Mouse (Mus musculus) gastrocnemius, postnatal 36 days (tissue): ENCODE data around the gene Cish. TPM values are rescaled to one million over a fixed set of nuclear protein-coding genes. Genes with fewer than 3 reads are reported as not detected.

ENCODE experiments used
- DNase-seq, 2 experiments: peaks; one replicate each; pipeline ENCODE4 v3.0.0; 2022
- intact Hi-C: fragments of 180-260 bp; cut with DNase I; formaldehyde crosslinking; loops from one replicate; pipeline ENCODE4 v1.15.1; 2025
- total RNA-seq, 2 experiments: library from RNA; stranded (reverse); gene quantifications; 2 replicates each; pipeline ENCODE4 v1.2.3; 2021

The Cish gene
- total RNA-seq, 2 experiments from 2014 or later, result 3.9 to 32.3 TPM

DNA sequence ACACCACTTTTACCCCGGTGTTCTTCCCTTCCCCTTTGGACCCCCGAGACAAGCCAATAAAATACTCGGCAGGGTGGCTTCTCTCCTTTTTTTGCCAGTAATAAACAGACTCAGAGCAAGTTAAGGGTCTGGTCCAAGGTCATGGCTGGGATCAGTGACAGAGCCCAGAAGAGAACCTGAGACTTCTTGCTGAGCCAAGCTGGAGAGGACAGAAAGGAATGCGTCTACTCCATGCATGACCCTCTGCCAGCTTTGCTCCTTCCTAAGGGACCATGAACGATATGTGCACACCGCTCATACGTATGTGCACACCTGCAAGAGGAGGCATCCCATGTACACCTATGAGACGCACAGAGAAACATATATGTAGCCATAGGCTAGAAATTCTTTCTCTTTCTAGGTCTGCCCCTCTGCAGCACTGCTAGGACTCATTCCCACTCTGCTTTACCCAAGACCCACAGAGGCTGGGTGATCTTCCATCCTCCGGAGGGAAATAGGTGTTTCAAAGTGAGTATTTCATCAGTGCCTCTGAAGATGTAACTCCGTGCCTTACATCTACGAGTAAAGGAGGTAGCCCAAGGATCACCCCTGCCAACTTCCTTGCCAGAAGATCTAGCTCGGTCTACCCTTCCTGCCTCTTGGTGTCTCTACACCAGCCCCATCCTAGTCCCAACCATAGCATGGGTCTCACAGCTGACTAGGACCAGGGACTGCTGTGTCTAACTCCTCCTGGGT, 45.3 kb downstream of the Cish start:
- no peak for DNase-seq
- intact Hi-C loops, result no loop called here

DNA sequence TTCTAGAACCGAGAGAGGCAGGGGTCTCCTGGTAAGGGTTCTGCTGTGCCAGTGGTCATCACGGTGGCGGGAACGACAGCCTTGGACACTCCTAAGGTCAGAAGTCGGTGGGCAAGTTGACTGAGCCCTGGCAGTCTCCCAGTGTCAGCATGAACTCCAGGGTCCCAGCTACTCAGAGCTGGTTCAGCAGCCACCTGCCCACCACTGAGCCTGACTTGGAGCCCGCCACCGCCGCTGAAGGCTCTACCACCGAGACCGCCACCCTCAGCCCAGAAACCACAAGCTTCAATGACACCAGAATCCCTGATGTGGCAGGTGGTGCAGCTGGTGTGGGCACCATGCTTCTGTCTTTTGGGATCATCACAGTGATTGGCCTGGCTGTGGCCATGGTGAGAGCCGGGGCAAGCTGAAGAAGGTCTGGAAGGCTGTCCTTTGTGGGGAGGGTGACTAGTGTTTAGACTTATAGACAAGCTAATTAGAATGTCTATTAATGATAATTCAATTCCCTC, 46.4 kb downstream of the Cish start:
- intact Hi-C loops, result no loop called here
- no peak for DNase-seq

DNA sequence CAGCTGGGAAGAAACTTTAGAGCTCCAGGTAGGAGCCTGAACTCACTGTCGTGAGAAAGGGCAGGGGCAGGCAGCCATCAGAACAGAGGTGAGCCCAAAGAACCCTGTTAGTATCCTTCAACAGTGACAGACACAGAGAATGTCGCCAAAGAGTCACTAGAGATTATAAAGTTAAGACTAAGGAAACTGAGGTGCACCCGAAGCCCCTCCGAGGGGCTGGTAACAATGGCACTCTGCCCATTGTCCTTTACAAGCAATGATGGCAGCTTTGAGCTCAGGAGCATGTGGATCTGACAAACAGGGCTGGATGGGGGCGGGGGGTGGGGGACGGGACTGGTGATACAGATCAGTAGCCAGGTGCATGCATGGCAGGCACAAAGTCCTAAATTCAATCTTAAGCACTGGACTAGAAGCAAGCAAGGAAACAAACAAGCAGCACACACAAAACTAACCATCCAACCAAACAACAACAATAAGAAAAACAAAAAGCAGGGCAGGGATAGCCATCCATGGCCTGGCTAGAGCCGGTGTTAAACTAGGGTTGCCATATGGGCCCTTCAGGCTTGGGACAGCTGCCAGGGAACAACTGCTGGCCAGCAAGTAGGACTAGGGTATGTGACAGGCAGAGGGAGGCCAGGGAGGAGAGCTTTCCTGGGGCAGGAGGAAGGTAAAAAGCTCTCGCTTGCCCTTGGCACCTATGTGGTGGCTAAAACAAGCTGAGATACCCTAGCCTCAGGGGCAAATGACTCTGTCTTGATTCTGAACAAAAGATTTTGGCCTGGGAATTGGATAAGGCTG, 47.5 kb downstream of the Cish start:
- intact Hi-C loops, result no loop called here
- DNase-seq, result peak in 1 of 2 experiments; percentile 64

DNA sequence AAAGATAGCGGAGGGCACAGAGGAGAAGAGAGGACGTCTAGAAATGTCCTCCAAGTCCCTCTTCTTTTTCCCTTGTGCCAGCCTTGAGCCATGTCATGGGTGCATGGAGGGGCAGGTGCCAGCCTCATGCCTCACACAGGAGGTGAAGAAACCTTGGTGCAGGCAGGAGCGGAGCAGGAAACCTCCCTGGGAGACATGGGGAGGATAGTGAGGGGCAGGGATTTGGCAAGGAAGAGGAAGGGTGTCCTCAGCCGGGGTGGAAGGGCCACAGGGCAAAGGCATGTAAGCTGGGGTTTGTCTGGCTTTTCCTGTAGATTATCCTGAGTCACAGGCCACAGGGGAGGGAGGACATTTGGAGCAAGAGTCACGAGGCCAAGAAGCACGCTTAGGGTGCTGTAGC, 48.2 kb downstream of the Cish start:
- intact Hi-C loops, result no loop called here

DNA sequence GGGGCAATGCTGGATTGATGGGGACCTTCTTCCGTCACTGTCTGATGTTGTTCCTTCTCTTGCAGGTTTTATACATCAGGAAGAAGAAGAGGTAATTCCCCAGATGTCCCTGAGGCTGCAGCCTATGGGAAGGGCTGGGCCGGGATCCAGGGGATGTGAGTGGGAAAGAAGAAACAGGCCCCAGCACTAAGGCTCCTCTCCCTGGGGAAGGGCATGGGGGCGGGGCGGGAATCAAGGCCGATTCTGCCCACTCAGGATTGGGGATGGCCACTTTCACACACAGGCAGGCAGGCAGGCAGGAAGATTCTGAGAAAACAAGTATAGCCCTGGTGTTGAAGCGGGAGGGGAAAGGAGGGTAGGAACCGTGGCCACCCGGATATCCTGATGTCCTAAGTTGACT, 50.3 kb downstream of the Cish start:
- intact Hi-C loops, result no loop called here
- DNase-seq, result no peak

More for the DNA sequence above, 48.2 kb downstream of the Cish start:
- no peak for DNase-seq

DNA sequence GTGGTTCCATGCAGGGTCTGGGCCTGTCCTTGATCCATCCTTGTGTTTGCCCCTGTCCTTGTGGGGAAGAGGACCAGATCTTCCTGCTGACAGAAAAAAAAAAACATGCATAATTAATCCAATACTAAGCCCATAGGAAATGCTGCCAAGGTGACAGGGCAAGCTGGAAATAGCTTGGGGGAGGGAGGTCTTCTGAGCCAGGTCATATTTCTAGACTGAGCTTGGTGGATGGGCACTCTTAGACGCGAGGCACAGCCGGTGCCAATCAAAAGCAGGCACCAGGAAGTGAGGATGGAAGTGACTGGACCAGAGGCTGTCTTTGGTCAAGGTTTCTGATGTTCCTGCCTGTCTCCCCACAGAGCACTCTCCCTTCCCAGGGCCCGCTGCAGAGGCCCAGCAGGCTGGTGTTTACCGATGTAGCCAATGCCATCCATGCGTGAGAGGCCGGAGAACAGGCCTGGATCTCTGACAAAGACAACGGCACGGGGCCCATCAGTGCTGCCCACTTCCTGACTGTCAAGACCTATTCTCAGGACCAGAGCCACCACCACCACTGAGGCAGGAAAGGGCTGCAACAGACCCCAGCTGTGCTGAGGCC, 51.9 kb downstream of the Cish start:
- intact Hi-C loops, result no loop called here
- no peak for DNase-seq

DNA sequence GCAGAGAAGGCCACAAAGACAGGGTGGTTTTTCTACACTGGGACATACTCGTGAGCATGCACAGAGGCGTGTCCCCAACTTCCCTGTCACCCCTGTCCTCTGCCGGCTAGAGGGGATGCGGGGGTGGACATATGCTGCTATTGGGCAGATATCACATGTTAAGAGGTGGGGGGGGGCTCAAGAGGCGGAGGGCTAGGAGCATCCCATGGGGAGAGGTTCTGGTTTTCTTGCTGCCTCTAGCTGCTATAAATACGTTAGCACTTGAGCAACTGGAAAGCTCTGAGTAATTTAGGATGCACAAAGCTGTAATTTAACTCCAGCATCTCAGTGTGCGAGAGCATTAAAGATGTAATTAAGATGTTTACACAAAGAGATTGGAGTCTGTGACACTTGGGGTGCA, 53.5 kb downstream of the Cish start:
- no peak for DNase-seq
- intact Hi-C loops, result no loop called here

Other genes with a start within 250 kb of the Cish start
- not detected for gene Dock3, start 64.1 kb upstream of the Cish start, total RNA-seq
- 10 to 100 TPM; 28.2 to 31.2 TPM for gene Mapkapk3, start 6.1 kb upstream of the Cish start, total RNA-seq
- gene Hemk1, start 42.3 kb downstream of the Cish start, total RNA-seq, result 10 to 100 TPM in 1 of 2 experiments, 1 to 10 TPM in 1; 9.3 to 11.2 TPM
- gene 6430571L13Rik, start 44.6 kb downstream of the Cish start, total RNA-seq, result 10 to 100 TPM; 33.5 to 35.9 TPM
- under 1 TPM; 0.35 to 0.71 TPM for gene Cacna2d2, start 103.6 kb downstream of the Cish start, total RNA-seq
- gene Tmem115, start 237.9 kb downstream of the Cish start, total RNA-seq, result 10 to 100 TPM; 13.3 to 14.3 TPM
- 1 to 10 TPM; 2.3 to 3.4 TPM for gene Cyb561d2, start 246.2 kb downstream of the Cish start, total RNA-seq
- gene Nprl2, start 246.2 kb downstream of the Cish start, total RNA-seq, result 10 to 100 TPM in 1 of 2 experiments, 1 to 10 TPM in 1; 9.1 to 11.6 TPM